In genomic region chr16:87133874-87134273, GRCm38 (mm10) we compare ENCODE assay signal across 27 mouse cellular contexts.
"Had no signal": no experiment of that assay in that cellular context is flagged by ENCODE, and none has a peak within 500 bp of the region (broad histone marks: within the 10 kb centered on the region; RNA-seq: fewer than 3 reads in every experiment).

No protein-coding gene starts in this region.

- H3K4me2 ChIP-seq: heart, embryonic 15.5 days; hindbrain, embryonic 12.5 days; hindbrain, embryonic 14.5 days; limb, embryonic 12.5 days; liver, embryonic 11.5 days; liver, embryonic 13.5 days; liver, embryonic 15.5 days had no signal

- ATAC-seq: hindbrain, embryonic 16.5 days; inflammation-experienced regulatory T-cells, adult 6 months; intestine, embryonic 16.5 days; liver, postnatal 0 days had no signal

- H3K9me3 ChIP-seq: heart, embryonic 15.5 days; hindbrain, embryonic 10.5 days; hindbrain, embryonic 12.5 days; limb, embryonic 10.5 days; limb, embryonic 12.5 days; liver, embryonic 13.5 days; liver, embryonic 15.5 days had no signal

- H3K36me3 ChIP-seq: heart, embryonic 15.5 days; hindbrain, embryonic 10.5 days; hindbrain, embryonic 12.5 days; limb, embryonic 10.5 days; limb, embryonic 12.5 days; liver, embryonic 13.5 days; liver, embryonic 15.5 days had no signal

- H3K27me3 ChIP-seq: heart, embryonic 15.5 days; hindbrain, embryonic 12.5 days; limb, embryonic 12.5 days; liver, embryonic 13.5 days; liver, embryonic 15.5 days had no signal

- H3K27ac ChIP-seq: gastrocnemius, adult 2 months; heart, embryonic 15.5 days; hindbrain, embryonic 10.5 days; hindbrain, embryonic 12.5 days; hindbrain, embryonic 14.5 days; layer of hippocampus, adult 2 months; left cerebral cortex, adult 2 months; limb, embryonic 10.5 days; limb, embryonic 12.5 days; liver, embryonic 13.5 days; liver, embryonic 15.5 days had no signal

- H3K4me1 ChIP-seq: hindbrain, embryonic 10.5 days; hindbrain, embryonic 12.5 days; limb, embryonic 10.5 days; limb, embryonic 12.5 days; liver, embryonic 13.5 days; liver, embryonic 15.5 days had no signal

- DNase-seq: gastrocnemius, adult 2 months; gastrocnemius, postnatal 10 days; gastrocnemius, postnatal 25 days; heart, postnatal 10 days; heart, postnatal 4 days; kidney, adult 11 months; kidney, adult 8-10 months; kidney, postnatal 10 days; kidney, postnatal 25 days; kidney, postnatal 4 days; liver; liver, embryonic 13.5 days; liver, postnatal 0 days; lung, adult 2 months had no signal

- H3K4me3 ChIP-seq: gastrocnemius, adult 2 months; heart, embryonic 15.5 days; hindbrain, embryonic 10.5 days; hindbrain, embryonic 12.5 days; layer of hippocampus, adult 2 months; left cerebral cortex, adult 2 months; limb, embryonic 10.5 days; limb, embryonic 12.5 days; liver, embryonic 13.5 days; liver, embryonic 15.5 days had no signal

- H3K9ac ChIP-seq: heart, embryonic 15.5 days; hindbrain, embryonic 12.5 days; hindbrain, embryonic 14.5 days; limb, embryonic 12.5 days; liver, embryonic 13.5 days; liver, embryonic 15.5 days; liver, postnatal 0 days had no signal
